Mouse (Mus musculus): ENCODE measurements around the gene Islr.

DNA sequence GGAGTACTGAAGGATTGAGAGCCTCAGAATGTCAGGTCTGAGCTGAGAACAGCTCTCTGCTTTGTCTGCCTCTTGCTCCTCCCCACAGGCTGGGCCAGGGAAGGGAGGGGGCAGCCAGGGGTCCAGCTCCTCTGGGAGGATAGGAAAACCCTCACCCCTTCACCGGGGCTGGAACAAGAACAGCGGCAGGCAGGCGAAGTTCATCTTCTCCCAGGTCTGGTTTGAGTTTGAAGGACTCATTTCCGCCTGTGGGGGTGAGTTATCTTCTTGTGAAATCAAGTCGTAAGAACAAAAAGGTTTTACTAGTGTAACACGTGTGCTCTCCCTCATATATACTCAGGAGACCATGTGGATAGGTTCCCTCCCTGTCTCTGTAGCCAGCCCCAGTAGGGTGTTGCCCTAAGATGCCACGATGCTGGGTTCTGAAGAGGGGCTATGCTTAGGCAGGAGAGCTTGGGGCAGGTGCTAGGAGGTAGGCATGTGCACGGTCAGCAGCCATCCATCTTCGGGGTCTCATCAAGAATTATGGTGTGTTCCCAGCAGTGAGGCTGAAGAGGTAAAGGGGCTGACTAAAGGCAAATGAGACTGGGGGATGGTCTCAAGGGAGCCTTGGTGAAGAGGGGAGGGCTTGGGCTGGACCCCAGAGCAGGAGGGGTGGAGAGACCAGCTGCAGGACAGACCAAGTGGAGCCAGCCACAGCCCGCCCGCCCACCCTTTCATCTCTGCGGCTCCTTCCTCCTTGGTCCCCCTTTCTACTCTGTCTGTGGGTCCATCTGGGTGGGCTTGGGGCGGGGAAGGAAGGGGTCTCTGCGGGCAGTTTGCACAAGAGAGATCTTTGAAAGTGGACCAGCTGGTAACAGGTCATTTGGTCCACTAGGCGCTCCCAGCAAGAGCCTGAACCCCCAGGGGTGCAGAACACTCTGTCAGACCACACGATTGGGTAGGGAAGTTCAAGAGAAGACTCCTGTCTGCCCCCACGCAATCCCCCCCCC, 69.9 kb downstream of the Islr start:
- no peak for TF ChIP-seq CTCF (IDR thresholded peaks at IDR 0.05; ENCODE audit: low read depth, low read length)
- no peak for TF ChIP-seq GATA1 (IDR thresholded peaks at IDR 0.05; ENCODE audit: borderline replicate concordance, low read length)
